Mouse (Mus musculus) CD4-positive helper T cell, adult 2 months (primary cell): Measurements from ENCODE around the gene Cideb.
A peak's percentile ranks its signal among the peaks of the same experiment; 100 is the strongest.

Experiments
- DNase-seq: peaks from one replicate; pipeline ENCODE4 v3.0.0-alpha.2; 2012; ENCODE audit warnings: low read depth, missing footprints, low spot score

Cideb gene

DNA sequence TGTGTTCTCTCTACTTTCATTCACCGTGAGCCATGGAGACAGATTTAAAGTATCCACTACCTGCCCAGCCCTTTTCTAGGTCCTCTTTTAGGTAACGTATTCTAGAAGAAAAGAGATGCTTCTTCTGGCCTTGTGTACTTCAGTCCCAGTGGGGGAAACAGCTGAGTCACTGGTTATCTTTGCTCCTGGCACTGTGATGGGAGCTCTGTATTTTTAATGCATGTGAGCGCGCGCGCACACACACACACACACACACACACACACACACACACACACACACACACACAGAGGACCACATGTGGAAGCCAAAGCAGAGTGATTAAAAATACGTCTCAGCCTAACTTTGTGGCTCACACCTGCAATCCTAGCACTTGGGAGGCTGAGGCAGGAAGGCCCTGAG, 34.8 kb downstream of the Cideb start:
- DNase-seq = no peak

DNA sequence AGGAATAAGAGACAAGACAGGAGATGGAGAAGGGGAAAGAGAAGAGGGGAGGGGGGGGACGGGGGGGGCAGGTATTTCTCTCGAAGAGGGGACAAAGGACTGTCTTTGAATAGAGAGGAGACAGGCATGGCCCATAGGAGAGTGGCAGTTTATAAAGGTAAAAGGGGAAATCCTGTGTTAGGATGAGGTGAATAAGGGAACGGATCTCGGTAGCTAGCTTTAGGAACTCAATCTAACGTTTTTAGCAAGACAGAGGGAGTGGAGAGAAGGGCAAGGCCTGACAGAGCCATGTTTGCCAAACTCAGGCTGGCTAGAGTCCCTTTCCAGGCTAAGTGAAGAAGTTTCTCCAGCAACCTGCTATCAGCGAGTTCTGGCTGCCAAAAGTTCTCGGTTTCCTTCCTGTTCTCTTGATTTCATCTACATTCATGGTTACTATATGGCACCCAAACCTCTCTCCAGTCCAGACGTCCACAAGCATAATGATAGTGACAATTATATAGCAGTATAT, 35.8 kb downstream of the Cideb start:
- no peak for DNase-seq

DNA sequence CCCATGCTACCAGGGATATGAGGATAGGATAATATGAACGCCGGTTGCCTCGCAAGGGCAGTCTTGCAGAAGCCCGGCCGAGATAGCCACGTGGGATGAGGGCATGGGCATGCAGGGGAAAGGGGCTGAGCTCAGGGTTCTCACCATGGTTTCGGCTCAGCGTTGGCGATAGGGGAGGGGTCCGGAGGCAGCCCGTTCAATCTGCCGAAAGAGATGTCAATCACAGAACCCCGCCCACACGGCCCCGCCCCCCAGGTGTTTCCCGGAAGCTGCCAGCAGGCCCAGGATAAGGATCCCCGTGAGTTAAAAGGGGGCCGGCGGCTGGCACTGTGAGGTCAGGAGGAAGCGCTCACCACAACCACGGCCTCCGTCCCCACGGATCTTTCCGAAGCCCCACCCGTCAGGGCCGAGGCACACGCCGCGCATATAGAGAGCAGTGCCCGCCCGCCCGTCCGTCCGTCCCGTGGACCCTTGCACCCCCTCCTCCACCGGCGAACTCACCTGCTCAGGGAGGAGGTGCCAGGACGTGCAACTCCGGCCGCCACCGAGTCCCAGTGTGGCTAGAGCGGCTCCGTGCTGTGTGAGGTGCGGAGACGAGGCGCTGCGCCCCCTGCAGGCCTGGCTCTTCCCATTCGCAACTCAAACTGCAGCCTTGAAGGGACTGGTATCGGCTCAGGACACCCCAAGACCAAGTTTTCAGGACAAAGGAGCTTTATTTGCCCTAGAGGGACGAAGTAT, 36.4 kb downstream of the Cideb start, which contains the start of gene Rabggta:
Gene Rabggta, minus strand, starts transcription at position 564 of the 738 bp plus-strand sequence.
- peak; percentile 96 for DNase-seq

DNA sequence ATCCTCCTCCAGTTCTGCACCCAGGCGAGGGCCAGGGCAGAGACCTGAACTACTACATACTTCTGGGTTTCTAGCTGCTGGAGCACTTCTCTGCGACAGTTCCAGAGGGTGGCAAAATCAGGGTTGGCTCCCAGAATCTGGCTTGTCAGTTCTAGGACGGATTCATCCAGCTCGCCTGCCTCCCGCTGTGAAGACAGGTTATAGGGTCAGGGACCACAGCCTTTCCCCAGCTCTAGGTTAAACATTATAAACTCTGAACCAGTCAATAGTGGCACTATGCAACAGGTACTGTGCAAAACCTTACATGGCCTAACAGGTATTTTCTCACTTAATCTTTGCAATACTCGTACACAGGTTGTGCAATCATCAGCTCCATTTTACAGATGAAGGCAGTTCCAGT, 37.2 kb downstream of the Cideb start:
- DNase-seq = no peak

DNA sequence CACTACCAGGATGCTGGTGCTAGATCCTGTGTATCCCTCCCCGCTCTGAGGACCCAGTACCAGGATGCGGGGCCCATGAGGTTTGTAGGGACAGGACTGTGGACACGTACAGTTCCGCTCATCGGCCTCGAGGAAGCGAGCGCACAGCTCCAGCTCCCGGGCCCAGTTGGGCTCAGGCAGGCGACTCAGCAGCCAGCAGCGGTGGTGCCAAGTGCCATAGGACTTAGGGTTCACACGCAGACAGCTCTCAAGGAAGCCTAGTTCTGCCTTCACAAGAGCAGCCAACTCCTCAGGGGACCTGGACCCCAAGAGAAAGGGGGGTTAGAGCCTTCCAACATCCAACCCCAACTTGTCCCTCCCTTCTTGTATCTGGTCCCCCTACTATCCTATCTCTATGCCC, 37.6 kb downstream of the Cideb start:
- DNase-seq = no peak

DNA sequence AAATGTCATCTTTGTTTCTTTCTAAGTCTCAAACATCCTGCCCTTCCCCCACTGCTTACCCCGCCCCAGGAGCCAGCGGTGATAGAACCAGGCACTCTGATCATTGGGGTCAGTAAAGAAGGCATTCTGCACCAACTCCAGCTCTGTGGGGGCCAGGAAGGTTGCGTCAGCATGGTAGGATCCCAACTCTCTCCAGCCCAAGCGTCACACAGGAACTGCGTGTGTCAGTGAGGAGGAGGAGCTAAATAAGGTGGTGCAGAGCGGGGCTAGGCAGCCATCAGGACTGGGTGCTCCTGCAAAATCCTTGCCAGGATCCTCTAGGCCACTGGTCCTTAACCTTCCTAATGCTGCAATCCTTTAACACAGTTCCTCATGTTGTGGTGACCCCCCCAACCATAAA, 38.5 kb downstream of the Cideb start:
- no peak for DNase-seq

DNA sequence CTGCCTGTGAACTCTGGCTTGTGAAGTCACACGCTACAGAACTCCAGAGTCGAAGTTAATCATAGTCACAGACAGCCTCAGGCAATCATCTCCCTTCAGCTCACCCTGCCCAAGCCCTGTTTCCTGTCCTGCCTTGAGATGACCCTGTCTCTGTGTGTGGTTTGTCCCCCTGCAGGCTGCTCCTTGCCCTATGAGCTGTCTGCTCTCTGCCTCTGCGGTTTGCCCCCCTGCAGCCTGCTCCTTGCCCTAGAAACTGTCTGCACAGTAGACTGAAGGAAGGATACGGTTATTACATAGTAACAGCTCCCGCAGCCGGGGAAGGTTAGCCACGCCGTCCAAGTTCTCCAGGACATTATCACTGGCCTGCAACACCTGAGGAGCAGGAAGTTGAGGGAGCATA, 41.4 kb downstream of the Cideb start:
- no peak for DNase-seq

DNA sequence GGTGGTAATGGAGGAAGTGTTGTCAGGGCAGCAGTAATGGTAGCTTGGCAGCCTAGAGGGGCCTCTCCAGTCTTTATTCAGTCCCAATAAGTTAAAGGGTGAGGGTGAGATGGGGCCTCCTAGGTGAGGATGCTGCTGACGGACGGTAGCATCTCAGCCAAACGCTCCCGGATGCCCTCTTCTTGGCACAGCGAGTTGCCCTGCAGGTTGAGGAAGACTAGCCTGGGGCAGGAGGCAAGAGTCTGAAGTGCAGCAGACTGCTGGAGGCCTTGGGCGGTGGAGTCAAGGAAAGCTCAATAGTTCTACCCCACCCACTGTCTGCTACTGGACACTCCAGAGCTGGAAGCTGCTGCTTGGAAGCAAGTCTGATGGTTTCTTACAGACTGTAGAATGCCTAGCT, 42.0 kb downstream of the Cideb start:
- DNase-seq = no peak

DNA sequence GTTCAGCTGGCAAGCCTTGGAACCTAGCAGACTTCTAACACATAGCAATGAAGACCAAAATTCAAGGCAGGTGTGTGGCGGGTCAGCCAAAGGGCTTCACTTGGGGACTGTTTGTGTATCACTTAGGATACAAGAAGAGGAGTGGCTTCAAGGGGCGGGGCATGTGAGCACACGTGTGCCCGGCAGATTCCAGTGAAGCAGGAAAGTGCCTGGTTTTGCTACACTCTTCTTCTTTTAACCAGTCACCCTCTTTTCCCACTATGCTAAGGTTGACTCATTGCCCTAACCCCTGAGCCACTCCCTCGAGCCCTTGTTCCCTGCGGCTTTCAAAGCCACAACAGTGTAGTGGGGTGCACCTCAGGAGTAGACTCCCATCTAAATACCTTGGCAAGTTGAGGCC, 43.4 kb downstream of the Cideb start:
- no peak for DNase-seq

DNA sequence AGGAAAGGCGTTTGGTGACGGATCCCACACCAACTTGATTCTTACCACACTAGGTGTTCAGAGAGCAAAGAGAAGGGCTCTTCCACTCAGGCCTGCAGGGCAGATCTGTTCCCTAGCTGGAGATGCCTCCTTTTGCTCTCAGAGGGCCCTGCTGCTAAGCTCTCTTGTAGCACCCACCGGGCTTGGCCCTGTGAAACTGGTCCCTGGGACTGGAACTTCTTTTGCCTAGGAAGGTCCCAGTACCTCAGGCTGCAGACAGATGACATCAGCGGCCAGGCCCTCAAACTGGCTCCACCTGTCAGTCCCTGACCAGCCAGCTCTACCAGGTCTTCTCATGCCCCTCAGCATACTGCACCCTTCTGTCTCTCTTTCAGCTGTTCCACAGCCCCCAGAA, 44.5 kb downstream of the Cideb start, which contains the start of gene Tgm1:
Gene Tgm1, minus strand, starts transcription at position 198 of the 394 bp plus-strand sequence.
- DNase-seq = no peak

DNA sequence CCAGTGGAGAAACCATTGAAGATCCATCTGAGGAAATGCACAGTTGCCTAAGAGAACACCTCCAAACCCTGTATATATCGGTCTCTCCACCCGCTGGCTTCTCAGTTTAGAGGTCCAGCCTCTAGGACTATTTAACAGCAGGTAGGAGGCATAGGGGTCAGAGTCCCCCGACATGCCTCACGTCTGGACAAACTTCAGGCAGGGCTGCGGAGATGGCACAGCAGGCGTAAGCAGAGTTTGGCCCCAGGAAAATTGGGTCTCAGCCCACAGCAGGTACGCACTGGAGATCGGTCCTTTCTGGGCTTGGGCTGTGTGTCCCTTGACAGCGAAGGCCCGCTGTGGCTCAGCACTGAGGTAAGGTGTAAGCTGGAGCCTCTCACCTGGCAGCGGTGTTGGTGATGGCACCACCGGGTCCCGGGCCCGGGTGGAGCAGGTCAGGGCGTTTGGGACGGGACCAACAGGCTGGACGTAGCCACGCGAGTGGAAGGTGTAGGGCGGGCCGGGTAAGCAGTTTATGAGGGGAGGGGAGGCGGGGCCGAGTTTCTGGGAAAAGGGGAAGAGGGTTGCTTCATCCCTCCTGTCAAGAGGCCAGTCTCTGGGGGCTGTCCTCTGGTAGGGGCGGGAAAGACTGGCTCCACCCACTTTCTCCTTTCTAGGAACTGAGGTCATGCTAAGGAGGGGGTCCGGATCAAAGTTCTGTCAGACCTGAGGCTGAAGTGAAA, 45.1 kb downstream of the Cideb start:
- DNase-seq = no peak

DNA sequence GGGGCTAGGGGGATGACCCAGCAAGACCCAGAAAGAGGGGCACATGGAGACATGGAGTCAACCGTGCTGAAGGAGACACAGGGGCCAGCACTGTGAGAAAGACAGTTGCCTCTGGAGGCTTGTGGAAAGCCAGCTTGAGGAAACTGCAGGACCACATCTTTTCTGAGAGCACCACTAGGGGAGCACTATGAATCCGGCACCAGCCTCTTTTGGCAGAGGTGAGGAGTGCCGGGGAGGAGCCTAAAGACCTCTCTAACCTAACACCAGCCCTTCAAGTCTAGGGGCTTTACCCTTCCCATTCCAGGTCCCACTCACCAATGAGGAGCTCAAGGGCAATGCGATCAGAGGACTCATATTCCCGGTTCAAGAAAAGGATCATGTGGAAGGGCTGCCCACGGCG, 46.5 kb downstream of the Cideb start:
- no peak for DNase-seq

DNA sequence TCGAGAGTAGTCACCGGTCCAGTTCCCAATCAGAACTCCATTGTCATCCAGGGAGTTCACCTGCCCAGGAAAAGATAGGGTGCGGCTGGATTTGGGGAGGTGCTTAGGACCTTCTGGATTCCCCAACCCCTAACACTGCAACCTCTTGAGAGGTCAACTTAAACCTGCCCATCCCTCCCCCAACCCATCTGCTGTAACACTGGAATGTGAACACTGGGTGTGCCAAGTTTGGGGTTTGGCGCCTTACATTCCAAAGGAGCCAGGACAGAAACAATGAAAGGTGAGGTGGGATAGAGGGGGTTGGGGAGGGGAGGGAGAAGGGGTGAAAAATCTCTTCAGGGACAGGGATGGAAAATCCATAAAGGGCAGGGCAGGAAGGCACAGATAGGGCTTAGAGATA, 48.7 kb downstream of the Cideb start:
- DNase-seq = no peak

DNA sequence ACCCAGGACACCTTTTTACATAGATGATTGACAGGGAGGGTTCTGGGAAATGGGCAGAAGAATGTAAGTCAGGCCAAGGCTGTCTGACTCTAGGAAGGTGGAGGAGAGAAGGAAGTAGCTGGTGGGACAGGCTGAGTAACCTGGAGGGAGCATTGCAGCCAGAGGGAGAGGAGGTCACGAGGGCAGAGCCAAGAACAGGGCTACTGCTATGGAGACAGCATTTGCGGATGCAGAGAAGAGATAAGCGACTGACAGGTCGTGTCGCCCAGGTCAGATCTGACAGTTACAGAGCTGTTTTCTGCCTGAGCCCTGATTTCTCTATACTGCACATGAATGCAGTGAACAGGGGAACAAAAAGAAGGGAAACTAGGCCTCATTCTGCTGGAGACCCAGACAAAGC, 50.9 kb downstream of the Cideb start:
- DNase-seq = no peak

DNA sequence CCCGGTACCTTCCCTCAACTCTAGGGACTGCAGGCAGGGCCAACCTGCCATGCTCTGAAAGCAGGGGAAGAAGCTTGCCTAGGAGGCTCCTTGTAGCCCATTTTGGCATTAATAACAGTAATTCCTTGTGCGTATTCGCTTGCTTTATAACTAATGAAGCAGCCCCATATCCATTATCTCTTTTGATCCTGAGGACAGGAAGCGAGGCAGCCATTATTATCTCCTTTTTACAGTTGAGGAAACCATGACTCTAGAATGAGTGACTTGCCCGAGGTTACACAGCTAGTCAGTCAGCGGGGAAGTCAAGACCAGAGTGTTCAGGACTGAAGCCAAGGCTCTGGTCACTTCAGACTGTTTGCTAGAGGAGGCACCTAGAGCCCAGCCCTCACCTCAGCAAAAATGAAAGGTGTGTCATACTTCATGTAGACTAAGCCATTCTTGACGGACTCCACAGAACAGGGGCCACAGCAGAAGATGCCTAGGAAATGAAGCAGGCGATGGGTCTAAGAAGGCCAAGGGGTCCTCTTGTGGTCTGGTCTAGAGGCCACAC, 52.1 kb downstream of the Cideb start:
- DNase-seq = no peak
